Mouse (Mus musculus): ENCODE results near the gene Pex3.

DNA sequence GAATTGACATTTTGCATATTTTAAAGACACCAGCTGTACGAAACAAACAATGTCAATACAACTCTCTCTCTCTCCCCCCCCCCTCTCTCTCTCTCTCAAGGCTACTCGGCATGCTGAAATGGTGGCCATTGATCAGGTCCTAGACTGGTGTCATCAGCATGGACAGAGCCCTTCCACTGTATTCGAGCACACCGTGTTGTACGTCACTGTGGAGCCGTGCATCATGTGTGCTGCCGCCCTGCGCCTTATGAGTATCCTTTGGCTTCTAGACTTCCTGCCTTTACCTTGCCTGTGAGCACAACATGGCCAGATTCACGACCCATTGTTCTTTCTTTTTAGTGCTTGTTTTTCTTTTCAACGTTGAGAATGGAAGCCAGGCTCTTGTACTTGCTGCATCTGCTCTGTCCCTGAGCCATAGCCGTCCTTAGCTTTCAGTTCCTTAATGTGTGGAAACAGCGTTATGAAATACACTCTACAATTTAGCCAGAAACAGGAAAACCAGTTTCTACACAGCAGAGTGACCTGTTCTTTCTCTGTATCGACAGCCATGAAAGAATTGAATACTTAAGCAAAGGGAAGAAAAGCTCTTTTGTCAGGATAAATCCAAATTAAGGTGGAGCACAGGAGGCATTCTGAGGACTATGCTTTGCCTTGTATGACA, 7.2 kb upstream of the Pex3 start:
- no peak for TF ChIP-seq CTCF (IDR thresholded peaks at IDR 0.05; ENCODE audit: control insufficient read depth, insufficient read depth, insufficient read length)
- TF ChIP-seq USF1 (IDR thresholded peaks at IDR 0.05; ENCODE audit: low read depth), result no peak
